Mouse (Mus musculus): ENCODE results near the gene Xbp1. TPM values are rescaled to one million over a fixed set of nuclear protein-coding genes. Genes with fewer than 3 reads are reported as not detected.

The Xbp1 gene
- total RNA-seq (2023) = 100 to 1,000 TPM; 295 to 308 TPM

GRCm38 (mm10) chr11:5520412-5521265 is at the start of gene Xbp1:
Xbp1 (plus strand) TSS chr11:5520659.

DNA sequence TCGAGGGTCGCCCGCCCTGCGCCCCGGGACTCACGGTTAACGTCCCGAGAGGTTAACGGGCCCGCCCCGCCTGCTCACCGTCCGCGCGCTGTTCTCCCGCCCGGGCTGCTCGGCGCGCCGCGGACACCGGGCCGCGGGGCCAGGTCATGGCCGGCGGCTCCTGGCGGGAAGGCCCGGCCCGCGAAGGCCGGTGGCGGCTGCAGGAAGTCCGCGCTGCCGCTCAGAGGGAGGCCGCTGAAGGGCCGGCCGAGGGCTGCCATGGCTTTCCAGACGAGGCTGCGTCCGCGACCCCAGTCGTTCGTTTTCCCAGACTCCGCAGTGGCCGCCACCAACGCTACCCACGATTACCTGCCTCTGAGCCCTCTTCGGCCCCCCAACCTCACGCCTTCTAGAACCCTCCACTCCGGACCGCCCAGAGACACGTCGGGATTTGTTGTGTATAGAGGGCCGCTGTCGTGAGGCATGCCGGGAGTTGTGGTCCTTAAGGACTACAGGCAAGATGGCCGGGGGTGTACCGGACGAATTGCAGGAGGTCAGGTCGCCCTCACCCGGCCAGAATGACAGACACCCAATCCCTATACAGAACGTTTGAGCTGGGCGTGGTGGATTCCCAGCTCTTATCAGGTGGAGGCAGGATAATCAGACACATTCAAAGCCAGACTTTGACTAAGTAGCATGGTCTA is 21.5 kb downstream of the Xbp1 start, which contains the start of gene Ccdc117:
Gene Ccdc117 (minus strand): TSS at position 389 of the 683 bp plus-strand sequence.

GRCm38 (mm10) chr11:5569474-5569873 is 49.0 kb downstream of the Xbp1 start, which contains the start of gene Ankrd36:
Ankrd36 (plus strand) TSS chr11:5569684.

Other genes starting within 250 kb of the Xbp1 start
- gene Znrf3, start 75.8 kb upstream of the Xbp1 start, total RNA-seq (2023) = 1 to 10 TPM; 2.9 to 3.0 TPM
- 10 to 100 TPM; 22.7 to 23.1 TPM for gene Ccdc117, start 21.5 kb downstream of the Xbp1 start, total RNA-seq (2023)
- not detected for gene Ankrd36, start 49.0 kb downstream of the Xbp1 start, total RNA-seq (2023)
- gene Mrps24, start 195.0 kb downstream of the Xbp1 start, total RNA-seq (2023) = 10 to 100 TPM; 49.2 to 50.8 TPM
- 10 to 100 TPM; 17.5 to 23.4 TPM for gene Urgcp, start 241.7 kb downstream of the Xbp1 start, total RNA-seq (2023)

Data from monocyte, adult 59 days (primary cell).